Mouse (Mus musculus): ENCODE data around the gene Hnrnpl. TPM values are rescaled to one million over a fixed set of nuclear protein-coding genes. Genes with fewer than 3 reads are reported as not detected.

Gene Hnrnpl
- total RNA-seq, 2 experiments from 2014 or later = 380 to 402 TPM

DNA sequence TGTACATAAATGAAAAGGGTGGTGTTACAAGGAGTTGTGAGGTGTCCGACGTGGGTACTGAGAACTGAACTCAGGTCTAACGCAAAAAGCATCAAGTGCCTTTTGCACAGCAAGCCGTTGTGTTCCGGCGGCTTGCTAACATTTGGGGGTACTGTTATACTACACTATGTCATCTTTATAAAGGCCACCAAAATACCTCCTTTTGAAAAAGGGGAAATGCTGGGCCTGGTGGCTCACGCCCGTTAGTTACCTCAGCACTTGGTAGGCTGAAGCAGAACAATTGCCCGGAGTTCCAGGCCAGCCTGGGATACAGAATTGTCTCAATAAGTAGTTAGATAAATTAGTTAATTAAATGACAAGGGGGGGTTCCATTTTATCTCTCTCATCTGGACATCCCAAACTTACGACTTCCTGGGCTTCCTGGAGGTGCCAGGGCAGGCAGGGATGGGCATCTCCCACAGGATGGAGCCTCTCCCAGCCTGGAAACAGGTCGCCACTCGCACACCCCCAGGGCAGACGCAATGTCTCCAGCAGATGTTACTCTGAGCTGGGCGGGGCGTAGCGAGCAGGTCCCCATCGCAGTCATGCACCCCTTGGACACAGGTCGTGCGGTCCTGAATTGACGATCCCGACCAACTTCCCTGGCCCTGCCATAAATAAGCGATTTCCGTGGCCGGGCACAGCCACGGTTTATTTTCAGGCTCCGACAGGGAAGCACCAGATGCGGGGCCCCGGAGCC lies 58.6 kb downstream of the Hnrnpl start:
- no peak for DNase-seq (ENCODE audit: extremely low spot score in 1 of 2, low spot score in 1 of 2)

DNA sequence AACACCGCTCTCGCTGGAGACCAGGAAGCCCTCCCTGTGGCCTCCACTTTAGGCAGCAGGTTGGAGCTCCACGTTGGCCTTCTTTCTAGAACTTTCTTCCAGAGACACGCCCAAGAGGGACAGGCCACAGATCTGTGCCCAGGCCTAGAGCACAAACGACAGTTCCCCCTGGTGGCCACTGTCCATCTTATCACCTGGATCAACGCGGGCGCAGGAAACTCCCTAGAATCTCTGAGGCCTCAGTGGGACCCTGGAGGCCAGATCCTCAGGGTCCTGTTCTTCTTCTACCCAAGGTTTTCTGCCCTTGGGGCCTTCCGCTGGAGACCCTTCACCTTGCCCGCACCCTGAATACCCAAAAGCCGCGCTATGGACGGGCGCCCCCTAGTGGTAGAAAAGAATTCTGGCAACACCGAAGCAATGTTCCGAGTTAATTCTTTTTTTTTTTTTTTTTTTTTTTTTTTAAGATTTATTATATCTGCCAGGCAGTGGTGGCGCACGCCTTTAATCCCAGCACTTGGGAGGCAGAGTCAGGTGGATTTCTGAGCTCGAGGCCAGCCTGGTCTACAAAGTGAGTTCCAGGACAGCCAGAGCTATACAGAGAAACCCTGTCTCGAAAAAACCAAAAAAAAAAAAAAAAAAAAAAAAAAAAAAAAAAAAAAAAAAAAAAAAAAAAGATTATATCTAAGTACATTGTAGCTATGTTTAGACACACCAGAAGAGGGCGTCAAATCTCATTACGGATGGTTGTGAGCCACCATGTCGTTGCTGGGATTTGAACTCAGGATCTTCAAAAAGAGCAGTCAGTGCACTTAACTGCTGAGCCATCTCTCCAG lies 59.4 kb downstream of the Hnrnpl start:
- DNase-seq (ENCODE audit: extremely low spot score in 1 of 2, low spot score in 1 of 2) = peak; percentile 45 to 77

DNA sequence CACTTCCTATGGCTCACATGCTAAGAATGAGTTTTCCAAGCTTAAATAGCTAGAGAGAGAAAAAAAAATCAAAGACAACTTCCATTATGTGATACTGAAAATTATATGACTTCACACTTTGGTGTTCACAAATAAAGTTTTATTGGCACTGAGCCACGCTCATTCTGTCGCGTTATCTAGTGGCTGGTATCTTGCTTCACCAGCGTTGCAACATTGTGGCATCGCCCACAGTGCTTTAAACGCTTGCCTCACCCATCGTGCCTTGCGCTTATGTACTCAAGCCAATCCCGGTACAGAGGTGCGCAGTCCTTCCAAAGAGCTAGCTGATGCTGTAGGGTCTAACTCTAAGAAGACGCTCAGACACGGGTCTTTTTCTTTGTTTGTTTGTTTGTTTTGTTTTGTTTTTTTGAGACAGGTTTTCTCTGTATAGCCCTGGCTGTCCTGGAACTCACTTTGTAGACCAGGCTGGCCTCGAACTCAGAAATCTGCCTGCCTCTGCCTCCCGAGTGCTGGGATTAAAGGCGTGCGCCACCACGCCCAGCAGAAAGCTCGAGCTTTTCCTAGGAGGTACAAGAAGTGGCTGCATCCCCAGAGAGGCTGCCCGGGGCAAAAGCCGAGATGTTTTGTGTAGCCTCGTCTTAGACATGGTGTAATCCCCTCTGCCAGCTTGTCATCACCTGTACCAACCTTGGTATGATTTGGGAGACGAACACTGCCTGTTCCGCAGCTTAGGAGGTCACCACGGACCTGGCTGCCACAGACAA lies 62.7 kb downstream of the Hnrnpl start:
- DNase-seq (ENCODE audit: extremely low spot score in 1 of 2, low spot score in 1 of 2) = no peak

Other genes with a start within 250 kb of the Hnrnpl start
- gene Samd4b, start 210.4 kb upstream of the Hnrnpl start, total RNA-seq (2021) = 10 to 100 TPM; 70.1 to 71.0 TPM
- 10 to 100 TPM; 13.4 to 14.8 TPM for gene Pak4, start 210.4 kb upstream of the Hnrnpl start, total RNA-seq (2021)
- gene Acp7, start 177.2 kb upstream of the Hnrnpl start, total RNA-seq (2021) = 1 to 10 TPM; 1.6 to 2.0 TPM
- gene Fbxo27, start 115.7 kb upstream of the Hnrnpl start, total RNA-seq (2021) = 10 to 100 TPM; 17.9 to 21.6 TPM
- gene Fbxo17, start 91.7 kb upstream of the Hnrnpl start, total RNA-seq (2021) = 1 to 10 TPM; 1.1 to 2.2 TPM
- 10 to 100 TPM; 62.4 to 70.0 TPM for gene Mrps12, start 66.7 kb upstream of the Hnrnpl start, total RNA-seq (2021)
- 10 to 100 TPM; 12.4 to 15.6 TPM for gene Sars2, start 66.5 kb upstream of the Hnrnpl start, total RNA-seq (2021)
- under 1 TPM; 0.42 to 0.47 TPM for gene Ccer2, start 52.4 kb upstream of the Hnrnpl start, total RNA-seq (2021)
- gene Sirt2, start 41.8 kb upstream of the Hnrnpl start, total RNA-seq (2021) = 100 to 1,000 TPM; 218 to 227 TPM
- gene Nfkbib, start 41.0 kb upstream of the Hnrnpl start, total RNA-seq (2021) = 10 to 100 TPM; 32.1 to 33.5 TPM
- 1 to 10 TPM; 2.6 to 3.0 TPM for gene Rinl, start 19.6 kb upstream of the Hnrnpl start, total RNA-seq (2021)
- gene Ech1, start 16.7 kb downstream of the Hnrnpl start, total RNA-seq (2021) = 10 to 100 TPM; 59.7 to 66.7 TPM
- gene Lgals4, start 25.3 kb downstream of the Hnrnpl start, total RNA-seq (2021) = 1 to 10 TPM; 1.3 to 4.0 TPM
- gene Lgals7, start 55.3 kb downstream of the Hnrnpl start, total RNA-seq (2021) = not detected
- under 1 TPM; 0.26 to 0.69 TPM for gene Capn12, start 72.9 kb downstream of the Hnrnpl start, total RNA-seq (2021)
- 100 to 1,000 TPM; 124 to 129 TPM for gene Actn4, start 153.8 kb downstream of the Hnrnpl start, total RNA-seq (2021)
- gene Eif3k, start 173.3 kb downstream of the Hnrnpl start, total RNA-seq (2021) = 100 to 1,000 TPM; 179 to 185 TPM
- 1 to 10 TPM; 2.1 to 2.4 TPM for gene Map4k1, start 173.5 kb downstream of the Hnrnpl start, total RNA-seq (2021)